Mouse (Mus musculus): ENCODE data around the gene Iqcj.

The Iqcj gene

GRCm38 (mm10) chr3:67954459-67955065 is 62.5 kb downstream of the Iqcj start:
- no peak for DNase-seq (ENCODE audit: low spot score)

- DNase-seq (ENCODE audit: low spot score), result no peak
These were observed 67.7 kb downstream of the Iqcj start for GRCm38 (mm10) chr3:67959672-67960071.

- DNase-seq (ENCODE audit: low spot score), result no peak
These were observed 68.1 kb downstream of the Iqcj start for GRCm38 (mm10) chr3:67960133-67960532.

GRCm38 (mm10) chr3:67960727-67961126 is 68.7 kb downstream of the Iqcj start:
- DNase-seq (ENCODE audit: low spot score), result no peak

- DNase-seq (ENCODE audit: low spot score), result no peak
These were observed 70.1 kb downstream of the Iqcj start for GRCm38 (mm10) chr3:67961934-67962639.

- no peak for DNase-seq (ENCODE audit: low spot score)
These were observed 82.4 kb downstream of the Iqcj start for GRCm38 (mm10) chr3:67974340-67974998.

GRCm38 (mm10) chr3:67980006-67980405 is 88.0 kb downstream of the Iqcj start:
- DNase-seq (ENCODE audit: low spot score), result no peak

- DNase-seq (ENCODE audit: low spot score), result no peak
These were observed 91.3 kb downstream of the Iqcj start for GRCm38 (mm10) chr3:67983329-67983728.

GRCm38 (mm10) chr3:68002415-68002814 is 110.4 kb downstream of the Iqcj start:
- no peak for DNase-seq (ENCODE audit: low spot score)

GRCm38 (mm10) chr3:68012342-68012741 is 120.3 kb downstream of the Iqcj start:
- DNase-seq (ENCODE audit: low spot score), result no peak

GRCm38 (mm10) chr3:68015786-68016185 is 123.8 kb downstream of the Iqcj start:
- no peak for DNase-seq (ENCODE audit: low spot score)

- DNase-seq (ENCODE audit: low spot score), result no peak
These were observed 127.4 kb downstream of the Iqcj start for GRCm38 (mm10) chr3:68019401-68019800.

GRCm38 (mm10) chr3:68036097-68036496 is 144.1 kb downstream of the Iqcj start:
- no peak for DNase-seq (ENCODE audit: low spot score)

GRCm38 (mm10) chr3:68042951-68043350 is 150.9 kb downstream of the Iqcj start:
- DNase-seq (ENCODE audit: low spot score), result no peak

GRCm38 (mm10) chr3:68045475-68046416 is 153.7 kb downstream of the Iqcj start:
- peak; percentile 25 for DNase-seq (ENCODE audit: low spot score)

- peak; percentile 13 for DNase-seq (ENCODE audit: low spot score)
These were observed 161.5 kb downstream of the Iqcj start for GRCm38 (mm10) chr3:68053538-68053937.

GRCm38 (mm10) chr3:68055071-68055470 is 163.1 kb downstream of the Iqcj start:
- DNase-seq (ENCODE audit: low spot score), result no peak

GRCm38 (mm10) chr3:68056373-68057275 is 164.6 kb downstream of the Iqcj start:
- DNase-seq (ENCODE audit: low spot score), result peak; percentile 53

- no peak for DNase-seq (ENCODE audit: low spot score)
These were observed 167.3 kb downstream of the Iqcj start for GRCm38 (mm10) chr3:68059162-68059800.

GRCm38 (mm10) chr3:68064731-68065130 is 172.7 kb downstream of the Iqcj start, which contains the start of gene Schip1:
Gene Schip1 (plus strand): TSS chr3:68064802.
- DNase-seq (ENCODE audit: low spot score), result no peak

Measured in c-Kit-positive CD71-positive TER-119-positive erythroid progenitor cells, embryonic 14.5 days (primary cell).